Mouse (Mus musculus): ENCODE results near the gene Elp6. TPM values are rescaled to one million over a fixed set of nuclear protein-coding genes. Genes with fewer than 3 reads are reported as not detected.

Elp6 gene
- polyA plus RNA-seq, 1 experiment: 9.2 TPM

DNA sequence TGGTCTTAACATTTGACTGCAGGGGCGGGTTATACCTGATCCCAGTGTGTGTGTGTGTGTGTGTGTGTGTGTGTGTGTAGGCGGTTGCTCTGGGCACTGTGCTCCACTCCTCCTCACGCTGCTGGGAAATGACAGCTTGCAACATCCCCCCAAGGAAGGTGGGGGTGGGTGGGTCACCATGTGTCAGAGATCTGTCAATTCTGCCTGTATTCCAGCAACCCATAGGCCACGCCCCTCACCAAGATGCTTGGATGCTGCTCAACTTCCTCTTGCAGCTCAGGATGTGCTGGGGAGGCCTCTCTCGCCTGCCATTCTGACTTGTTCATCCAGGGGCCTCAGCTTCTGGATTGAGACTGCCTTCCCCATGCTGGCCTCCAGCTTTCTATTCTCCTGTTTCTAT, 9.7 kb downstream of the Elp6 start:
- Histone ChIP-seq H3K36me3 (replicated peaks; ENCODE audit: low read length) (peaks cover 87% of the 10 kb centered on the region), H3K4me3 (replicated peaks) (no peak overlapping the region), H3K4me1 (peaks cover 34% of the 10 kb centered on the region), H3K27me3 (replicated peaks) (no peaks in the 10 kb centered on the region), H3K9me3 (no peaks in the 10 kb centered on the region)
- TF ChIP-seq GATA1 (IDR thresholded peaks at IDR 0.05; ENCODE audit: borderline replicate concordance, low read length) (no peak), FLI1 (IDR thresholded peaks at IDR 0.05; ENCODE audit: low read length) (no peak)

DNA sequence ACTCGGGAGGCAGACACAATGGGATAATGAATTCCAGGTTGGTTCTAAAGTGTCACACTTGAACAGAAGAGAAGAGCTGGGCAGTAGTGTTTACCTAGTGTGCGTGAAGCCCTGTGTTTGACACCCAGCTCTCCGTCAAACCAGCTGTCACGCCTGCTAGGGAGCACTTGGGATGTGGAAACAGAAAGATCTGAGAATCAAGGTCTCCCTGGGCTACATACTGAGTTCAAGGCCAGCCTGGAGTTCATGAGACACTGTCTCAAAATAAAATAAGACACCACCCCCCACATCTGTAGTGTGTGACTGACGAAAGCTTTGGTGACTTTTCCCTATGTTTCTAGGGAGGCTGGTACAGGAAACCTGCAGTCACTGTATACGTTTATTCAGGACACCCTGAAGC, 10.4 kb downstream of the Elp6 start:
- peaks cover 34% of the 10 kb centered on the region for H3K4me1 ChIP-seq
- H3K27me3 ChIP-seq (replicated peaks): no peaks in the 10 kb centered on the region
- TF ChIP-seq FLI1 (IDR thresholded peaks at IDR 0.05; ENCODE audit: low read length): no peak
- TF ChIP-seq GATA1 (IDR thresholded peaks at IDR 0.05; ENCODE audit: borderline replicate concordance, low read length): no peak
- peaks cover 87% of the 10 kb centered on the region for H3K36me3 ChIP-seq (replicated peaks; ENCODE audit: low read length)
- no peaks in the 10 kb centered on the region for H3K9me3 ChIP-seq
- no peak overlapping the region for H3K4me3 ChIP-seq (replicated peaks)

DNA sequence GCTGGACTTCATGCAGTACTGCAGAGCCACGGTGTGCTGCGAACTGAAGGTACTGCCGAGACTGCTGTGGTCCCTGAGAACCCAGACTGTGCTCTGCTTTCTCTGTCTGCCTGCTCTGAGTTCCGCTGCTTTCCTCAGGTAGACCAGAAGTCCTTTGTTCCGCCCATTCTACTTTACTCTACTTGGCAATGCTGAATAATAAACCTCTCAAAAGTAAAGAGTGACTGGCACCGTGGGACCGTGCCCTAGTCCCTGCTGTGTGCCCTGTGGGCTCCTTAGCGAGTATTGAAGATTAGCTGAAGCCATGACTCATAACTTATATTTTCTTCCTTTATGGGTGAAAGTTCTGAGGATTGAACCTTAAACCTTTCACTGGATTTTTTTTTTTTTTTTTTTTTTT, 10.9 kb downstream of the Elp6 start:
- H3K27me3 ChIP-seq (replicated peaks): no peaks in the 10 kb centered on the region
- TF ChIP-seq GATA1 (IDR thresholded peaks at IDR 0.05; ENCODE audit: borderline replicate concordance, low read length): no peak
- no peak for TF ChIP-seq FLI1 (IDR thresholded peaks at IDR 0.05; ENCODE audit: low read length)
- peak overlapping the region; percentile 20 for H3K4me3 ChIP-seq (replicated peaks)
- H3K4me1 ChIP-seq: peaks cover 38% of the 10 kb centered on the region
- no peaks in the 10 kb centered on the region for H3K9me3 ChIP-seq
- H3K36me3 ChIP-seq (replicated peaks; ENCODE audit: low read length): peaks cover 87% of the 10 kb centered on the region

DNA sequence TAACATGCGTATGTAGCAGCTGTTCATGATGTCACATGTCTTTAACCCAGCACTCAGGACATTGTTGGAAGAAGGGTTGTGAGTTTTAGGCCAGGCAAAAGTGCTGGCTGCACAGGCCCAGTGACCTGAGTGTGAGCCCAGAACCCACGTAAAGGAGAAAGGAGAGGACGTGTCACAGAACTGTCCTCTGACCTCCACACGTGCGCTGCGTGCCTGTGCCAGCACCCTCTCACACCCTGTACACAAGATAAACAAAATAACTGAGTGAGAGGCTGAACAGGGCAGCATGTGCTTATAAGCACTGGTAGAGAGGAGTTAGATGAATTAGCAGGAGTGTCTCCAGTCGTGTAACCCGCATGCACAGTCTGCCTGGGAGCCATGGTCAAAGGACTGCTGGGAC, 11.5 kb downstream of the Elp6 start:
- Histone ChIP-seq H3K36me3 (replicated peaks; ENCODE audit: low read length) (peaks cover 87% of the 10 kb centered on the region), H3K27me3 (replicated peaks) (no peaks in the 10 kb centered on the region), H3K4me1 (peaks cover 39% of the 10 kb centered on the region), H3K4me3 (replicated peaks) (no peak overlapping the region), H3K9me3 (no peaks in the 10 kb centered on the region)
- TF ChIP-seq FLI1 (IDR thresholded peaks at IDR 0.05; ENCODE audit: low read length) (no peak), GATA1 (IDR thresholded peaks at IDR 0.05; ENCODE audit: borderline replicate concordance, low read length) (no peak)

DNA sequence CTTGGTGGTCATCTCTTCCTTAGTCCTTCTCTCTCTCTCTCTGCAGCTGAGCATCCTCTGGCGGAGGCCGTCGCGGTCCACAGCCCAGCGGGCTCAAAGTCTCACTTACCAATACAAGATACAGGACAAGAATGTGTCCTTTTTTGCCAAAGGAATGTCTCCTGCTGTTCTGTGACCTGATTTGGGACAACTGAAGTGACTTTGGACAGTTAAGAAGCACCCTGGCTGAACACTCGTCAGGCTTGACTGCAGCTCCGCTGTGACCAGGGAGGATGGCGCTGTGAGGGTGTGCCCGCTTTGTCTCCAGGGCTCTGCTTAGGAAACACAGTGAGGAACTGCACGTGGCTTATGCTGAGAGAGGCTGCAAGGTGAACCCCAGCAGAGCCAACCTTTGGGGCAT, 15.8 kb downstream of the Elp6 start:
- no peaks in the 10 kb centered on the region for H3K27me3 ChIP-seq (replicated peaks)
- peaks cover 81% of the 10 kb centered on the region for H3K36me3 ChIP-seq (replicated peaks; ENCODE audit: low read length)
- no peak overlapping the region for H3K4me3 ChIP-seq (replicated peaks)

DNA sequence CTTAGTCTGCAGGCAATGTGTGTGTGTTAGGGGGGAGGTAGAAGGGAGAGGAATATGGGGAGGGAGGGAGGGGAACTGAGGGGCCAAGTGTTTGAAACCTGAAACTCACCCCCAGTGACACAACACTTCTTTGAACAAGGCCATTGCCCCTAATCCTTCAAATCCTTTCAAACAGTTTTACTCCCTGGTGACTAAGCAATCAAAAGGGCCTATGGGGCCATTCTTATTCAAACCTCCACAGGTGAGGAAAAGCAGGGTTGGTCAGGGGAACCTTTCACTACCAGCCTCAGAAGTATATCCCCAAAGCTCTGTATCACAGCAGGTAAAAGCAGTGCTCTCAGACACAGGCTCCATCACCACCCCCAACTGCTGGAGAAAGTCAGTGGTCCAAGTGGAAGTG, 18.0 kb downstream of the Elp6 start:
- TF ChIP-seq FLI1 (IDR thresholded peaks at IDR 0.05; ENCODE audit: low read length): no peak
- TF ChIP-seq GATA1 (IDR thresholded peaks at IDR 0.05; ENCODE audit: borderline replicate concordance, low read length): no peak
- Histone ChIP-seq H3K9me3 (no peaks in the 10 kb centered on the region), H3K27me3 (replicated peaks) (no peaks in the 10 kb centered on the region), H3K4me1 (peaks cover 19% of the 10 kb centered on the region), H3K36me3 (replicated peaks; ENCODE audit: low read length) (peaks cover 83% of the 10 kb centered on the region), H3K4me3 (replicated peaks) (no peak overlapping the region)

More for the DNA sequence above, 15.8 kb downstream of the Elp6 start:
- Histone ChIP-seq H3K4me1 (peaks cover 16% of the 10 kb centered on the region), H3K9me3 (no peaks in the 10 kb centered on the region)
- no peak for TF ChIP-seq GATA1 (IDR thresholded peaks at IDR 0.05; ENCODE audit: borderline replicate concordance, low read length)

DNA sequence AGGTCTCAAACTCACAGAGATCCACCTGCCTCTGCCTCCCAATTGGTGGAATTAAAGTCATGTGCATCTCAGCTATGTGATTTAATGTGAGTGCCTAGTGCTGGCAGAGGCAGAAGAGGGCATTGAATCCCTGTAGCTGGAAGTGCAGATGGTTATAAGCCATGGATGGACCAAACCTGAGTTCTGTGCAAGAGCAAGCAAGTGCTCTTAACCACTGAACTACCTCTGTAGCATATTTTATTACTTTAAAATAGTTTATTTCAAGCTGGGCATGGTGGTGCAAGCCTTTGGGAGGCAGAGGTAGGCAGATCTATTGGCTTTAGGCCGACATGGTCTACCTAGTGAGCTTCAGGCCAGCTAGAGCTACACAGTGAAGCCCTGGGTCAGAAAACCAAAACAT, 19.2 kb downstream of the Elp6 start:
- Histone ChIP-seq H3K9me3 (no peaks in the 10 kb centered on the region), H3K4me1 (peaks cover 30% of the 10 kb centered on the region), H3K36me3 (replicated peaks; ENCODE audit: low read length) (peaks cover 76% of the 10 kb centered on the region), H3K27me3 (replicated peaks) (no peaks in the 10 kb centered on the region), H3K4me3 (replicated peaks) (no peak overlapping the region)
- no peak for TF ChIP-seq GATA1 (IDR thresholded peaks at IDR 0.05; ENCODE audit: borderline replicate concordance, low read length)
- no peak for TF ChIP-seq FLI1 (IDR thresholded peaks at IDR 0.05; ENCODE audit: low read length)

DNA sequence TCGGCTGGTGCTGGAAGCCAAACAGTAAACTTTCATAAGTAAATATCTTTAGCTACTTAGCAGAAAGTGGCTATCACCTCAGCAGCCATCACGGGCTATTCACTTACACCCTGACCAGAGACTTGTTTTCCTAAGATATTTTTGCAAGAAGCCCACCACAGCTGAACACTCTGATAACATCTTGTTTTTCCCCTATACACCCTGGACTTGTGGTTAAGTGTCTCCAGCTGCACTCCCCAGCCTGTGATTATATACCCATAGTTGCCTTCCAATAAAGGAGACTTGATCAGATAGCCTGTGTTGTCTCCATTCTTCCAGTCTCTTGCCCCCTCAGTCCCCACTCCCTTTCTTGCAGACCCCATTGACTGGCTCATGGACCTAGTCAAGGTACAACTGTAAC, 23.2 kb downstream of the Elp6 start:
- TF ChIP-seq FLI1 (IDR thresholded peaks at IDR 0.05; ENCODE audit: low read length): no peak
- no peak for TF ChIP-seq GATA1 (IDR thresholded peaks at IDR 0.05; ENCODE audit: borderline replicate concordance, low read length)
- H3K4me1 ChIP-seq: peaks cover 45% of the 10 kb centered on the region
- peak overlapping the region; percentile 28 for H3K4me3 ChIP-seq (replicated peaks)
- H3K9me3 ChIP-seq: no peaks in the 10 kb centered on the region
- H3K27me3 ChIP-seq (replicated peaks): no peaks in the 10 kb centered on the region
- peaks cover 36% of the 10 kb centered on the region for H3K36me3 ChIP-seq (replicated peaks; ENCODE audit: low read length)

DNA sequence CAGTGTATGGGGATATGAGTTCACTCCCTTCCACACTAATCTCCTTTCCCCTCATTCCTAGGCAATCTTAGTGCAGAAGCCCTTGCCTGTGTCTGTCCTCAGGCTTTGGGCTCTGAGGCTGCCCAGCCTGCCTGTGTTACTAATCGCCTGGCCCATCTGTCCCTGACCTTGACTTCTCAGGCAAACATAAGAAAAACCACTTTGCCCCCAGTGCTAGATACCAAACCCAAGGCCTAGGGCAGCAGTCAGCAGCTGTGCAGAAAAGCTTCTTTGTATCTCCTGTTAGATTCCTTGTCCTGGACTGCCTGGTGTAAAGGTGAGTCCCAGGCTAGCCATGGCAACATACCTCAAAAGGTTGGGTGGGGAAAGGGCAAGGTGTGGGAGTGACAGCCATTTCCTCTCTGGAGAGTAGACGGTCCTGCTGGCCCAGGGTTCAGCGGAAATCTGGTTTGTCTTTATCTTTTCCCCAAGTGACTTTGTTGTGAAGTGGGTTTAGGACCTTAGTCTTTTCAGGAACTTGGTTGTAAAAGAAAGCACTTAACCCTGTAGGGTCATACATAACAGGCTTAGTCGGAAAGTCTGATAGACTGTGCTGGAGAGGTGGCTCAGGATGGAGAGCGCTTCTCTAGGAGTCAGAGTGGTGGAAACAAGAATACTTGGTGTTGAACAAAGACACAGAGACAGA, 24.1 kb downstream of the Elp6 start:
- H3K27me3 ChIP-seq (replicated peaks): no peaks in the 10 kb centered on the region
- H3K9me3 ChIP-seq: no peaks in the 10 kb centered on the region
- TF ChIP-seq FLI1 (IDR thresholded peaks at IDR 0.05; ENCODE audit: low read length) (no peak), GATA1 (IDR thresholded peaks at IDR 0.05; ENCODE audit: borderline replicate concordance, low read length) (no peak)
- peaks cover 30% of the 10 kb centered on the region for H3K36me3 ChIP-seq (replicated peaks; ENCODE audit: low read length)
- peak overlapping the region; percentile 89 for H3K4me3 ChIP-seq (replicated peaks)
- peaks cover 50% of the 10 kb centered on the region for H3K4me1 ChIP-seq

DNA sequence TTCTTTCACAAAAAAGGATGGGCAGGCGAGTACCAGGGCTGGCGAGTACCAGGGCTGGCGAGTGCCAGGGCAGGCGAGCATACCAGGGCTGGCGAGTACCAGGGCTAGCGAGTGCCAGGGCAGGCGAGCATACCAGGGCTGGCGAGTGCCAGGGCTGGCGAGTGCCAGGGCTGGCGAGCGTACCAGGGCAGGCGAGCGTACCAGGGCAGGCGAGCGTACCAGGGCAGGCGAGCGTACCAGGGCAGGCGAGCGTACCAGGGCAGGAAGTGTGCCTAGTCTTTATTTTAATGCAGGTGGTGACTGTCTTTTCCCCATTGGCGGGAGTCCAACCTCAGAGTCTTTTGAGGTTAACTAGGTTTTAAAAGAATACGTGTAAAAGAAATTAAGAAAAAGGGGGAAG, 24.7 kb downstream of the Elp6 start:
- no peak for TF ChIP-seq FLI1 (IDR thresholded peaks at IDR 0.05; ENCODE audit: low read length)
- no peak for TF ChIP-seq GATA1 (IDR thresholded peaks at IDR 0.05; ENCODE audit: borderline replicate concordance, low read length)
- Histone ChIP-seq H3K27me3 (replicated peaks) (no peaks in the 10 kb centered on the region), H3K9me3 (no peaks in the 10 kb centered on the region), H3K4me3 (replicated peaks) (peak overlapping the region; percentile 89), H3K36me3 (replicated peaks; ENCODE audit: low read length) (peaks cover 24% of the 10 kb centered on the region), H3K4me1 (peaks cover 56% of the 10 kb centered on the region)
